Mouse (Mus musculus): ENCODE measurements at regions not wholly inside any gene's neighbourhood (a gene's known extent, or its start where the extent isn't known, plus 50 kb on each side); places are given as distances from the start of the nearest gene placed in this dataset.

DNA sequence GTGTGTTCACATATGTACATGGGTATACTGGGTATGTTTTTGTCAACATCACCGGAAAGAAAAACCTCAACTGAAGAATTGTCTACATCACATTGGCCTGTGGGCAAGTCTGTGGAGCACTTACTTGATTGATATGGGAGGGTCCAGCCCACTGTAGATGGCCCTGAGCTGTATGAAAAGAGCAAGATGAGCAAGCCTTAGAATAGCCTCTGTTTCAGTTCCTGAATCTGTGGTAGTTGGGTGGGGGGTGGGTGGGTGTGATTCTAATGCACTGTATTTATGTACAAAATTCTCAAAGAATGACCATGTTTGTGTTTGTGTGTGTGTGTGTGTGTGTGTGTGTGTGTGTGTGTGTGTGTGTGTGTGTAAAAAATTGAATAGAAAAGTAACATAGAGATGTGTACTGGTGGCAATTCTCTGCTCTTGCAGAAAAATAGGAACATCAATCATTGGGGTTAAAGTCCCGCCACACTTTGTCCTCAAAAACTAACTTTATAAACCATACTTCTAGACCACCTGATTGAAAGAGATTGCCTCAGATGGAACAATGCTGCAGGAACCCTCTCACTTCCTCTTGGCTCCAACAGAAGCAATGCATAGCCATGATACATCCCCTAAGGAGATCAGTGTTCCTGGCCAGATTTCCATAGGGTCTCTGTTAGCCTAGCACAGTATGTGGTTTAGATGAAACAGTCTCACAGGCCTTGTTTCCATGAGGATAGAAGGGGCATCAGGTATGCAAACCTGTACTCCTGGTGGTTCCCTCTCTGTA is 484.3 kb upstream of the Gcfc2 start:
- DNase-seq (ENCODE audit: low spot score) (no peak), ATAC-seq (ENCODE audit: low FRiP score, low read depth) (no peak)
- no peak overlapping the region for H3K27ac ChIP-seq (replicated peaks; ENCODE audit: low read depth, low read length)
- no peaks in the 10 kb centered on the region for H3K4me1 ChIP-seq (ENCODE audit: control insufficient read depth, insufficient read depth, low read length)
- WGBS, result 96% methylated on average over 2 of the region's 2 CpGs
- H3K9me3 ChIP-seq (ENCODE audit: control insufficient read depth, low read length), result no peaks in the 10 kb centered on the region
- no peak overlapping the region for H3K4me2 ChIP-seq (replicated peaks; ENCODE audit: low read depth, low read length, severe bottlenecking)
- H3K9ac ChIP-seq (ENCODE audit: low read depth, low read length, severe bottlenecking), result no peak overlapping the region
- no peaks in the 10 kb centered on the region for H3K27me3 ChIP-seq (ENCODE audit: control insufficient read depth, insufficient read depth, low read length)
- H3K36me3 ChIP-seq (ENCODE audit: control insufficient read depth, insufficient read depth, low read length), result no peaks in the 10 kb centered on the region
- H3K4me3 ChIP-seq (replicated peaks; ENCODE audit: low read length), result no peak overlapping the region
- TF ChIP-seq POLR2A (IDR thresholded peaks at IDR 0.05; ENCODE audit: borderline replicate concordance, extremely low read depth, insufficient read depth, insufficient read length), result no peak

GRCm38 (mm10) chr6:81441396-81441795 is 482.1 kb upstream of the Gcfc2 start:
- no peak for TF ChIP-seq POLR2A (IDR thresholded peaks at IDR 0.05; ENCODE audit: borderline replicate concordance, extremely low read depth, insufficient read depth, insufficient read length)
- Histone ChIP-seq H3K4me1 (ENCODE audit: control insufficient read depth, insufficient read depth, low read length) (no peaks in the 10 kb centered on the region), H3K27ac (replicated peaks; ENCODE audit: low read depth, low read length) (no peak overlapping the region), H3K9ac (ENCODE audit: low read depth, low read length, severe bottlenecking) (no peak overlapping the region), H3K4me3 (replicated peaks; ENCODE audit: low read length) (no peak overlapping the region), H3K9me3 (ENCODE audit: control insufficient read depth, low read length) (no peaks in the 10 kb centered on the region), H3K27me3 (ENCODE audit: control insufficient read depth, insufficient read depth, low read length) (no peaks in the 10 kb centered on the region), H3K4me2 (replicated peaks; ENCODE audit: low read depth, low read length, severe bottlenecking) (no peak overlapping the region), H3K36me3 (ENCODE audit: control insufficient read depth, insufficient read depth, low read length) (no peaks in the 10 kb centered on the region)
- DNase-seq (ENCODE audit: low spot score), result no peak
- ATAC-seq (ENCODE audit: low FRiP score, low read depth), result no peak

DNA sequence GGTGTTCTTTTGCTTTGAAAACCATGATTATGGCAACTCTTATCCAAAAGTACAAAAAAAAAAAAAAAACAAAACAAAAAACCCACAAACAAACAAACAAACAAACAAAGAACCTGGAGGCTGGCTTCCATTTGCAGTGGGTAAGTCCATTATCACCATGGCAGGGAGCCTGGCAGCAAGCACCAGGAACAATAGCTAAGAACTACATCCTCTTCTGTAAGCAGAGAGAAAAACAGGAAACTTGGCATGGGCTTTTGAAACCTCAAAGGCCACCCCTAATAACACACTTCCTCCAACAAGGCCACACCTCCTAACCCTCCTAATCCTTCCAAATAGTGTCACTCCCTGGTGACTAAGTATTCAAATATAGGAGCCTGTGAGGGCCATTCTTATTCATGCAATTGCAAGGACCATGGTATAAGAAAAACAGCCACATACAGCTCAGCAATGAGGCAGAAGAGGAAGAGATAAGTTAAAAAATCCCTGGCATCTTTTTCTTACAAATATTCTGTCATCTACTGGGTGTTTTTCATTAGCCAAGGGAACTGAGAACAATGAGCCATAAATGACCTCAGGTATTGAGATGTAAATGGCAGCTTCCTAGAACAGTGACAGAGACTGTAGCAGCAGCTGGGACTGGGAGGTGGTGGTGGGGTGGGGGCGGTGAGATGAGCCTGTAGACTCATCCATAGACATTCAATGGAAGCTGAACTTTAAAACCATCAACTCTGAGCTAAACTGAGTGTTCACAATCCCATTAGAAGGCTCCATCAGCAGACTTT is 477.3 kb upstream of the Gcfc2 start:
- Histone ChIP-seq H3K4me2 (replicated peaks; ENCODE audit: low read depth, low read length, severe bottlenecking) (no peak overlapping the region), H3K4me1 (ENCODE audit: control insufficient read depth, insufficient read depth, low read length) (no peaks in the 10 kb centered on the region), H3K9me3 (ENCODE audit: control insufficient read depth, low read length) (no peaks in the 10 kb centered on the region), H3K27ac (replicated peaks; ENCODE audit: low read depth, low read length) (no peak overlapping the region), H3K27me3 (ENCODE audit: control insufficient read depth, insufficient read depth, low read length) (no peaks in the 10 kb centered on the region), H3K36me3 (ENCODE audit: control insufficient read depth, insufficient read depth, low read length) (no peaks in the 10 kb centered on the region), H3K4me3 (replicated peaks; ENCODE audit: low read length) (no peak overlapping the region), H3K9ac (ENCODE audit: low read depth, low read length, severe bottlenecking) (no peak overlapping the region)
- TF ChIP-seq POLR2A (IDR thresholded peaks at IDR 0.05; ENCODE audit: borderline replicate concordance, extremely low read depth, insufficient read depth, insufficient read length), result no peak
- DNase-seq (ENCODE audit: low spot score), result no peak
- no peak for ATAC-seq (ENCODE audit: low FRiP score, low read depth)
- WGBS, result 88% methylated on average over 1 of the region's 1 CpGs

DNA sequence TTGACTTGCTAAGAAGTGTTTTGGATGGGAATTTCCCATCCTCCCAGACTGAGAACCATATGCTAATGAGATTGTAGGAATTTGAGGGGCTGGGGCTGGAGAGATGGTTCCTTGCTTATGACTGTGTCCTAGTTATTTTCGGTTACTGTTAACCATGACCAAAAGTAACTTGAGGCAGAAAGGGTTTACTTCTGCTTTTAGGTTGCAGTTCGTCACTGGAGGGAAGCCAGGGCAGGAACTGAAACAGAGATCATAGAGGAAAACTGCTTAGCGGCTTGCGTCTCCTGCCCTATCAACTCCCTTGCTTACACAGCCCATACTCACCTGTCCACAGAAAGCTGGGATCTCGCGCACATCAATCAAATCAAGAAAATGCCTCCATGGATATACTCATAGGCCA is 475.8 kb upstream of the Gcfc2 start:
- no peaks in the 10 kb centered on the region for H3K27me3 ChIP-seq (ENCODE audit: control insufficient read depth, insufficient read depth, low read length)
- H3K4me2 ChIP-seq (replicated peaks; ENCODE audit: low read depth, low read length, severe bottlenecking), result no peak overlapping the region
- no peak for TF ChIP-seq POLR2A (IDR thresholded peaks at IDR 0.05; ENCODE audit: borderline replicate concordance, extremely low read depth, insufficient read depth, insufficient read length)
- H3K4me3 ChIP-seq (replicated peaks; ENCODE audit: low read length), result no peak overlapping the region
- no peak overlapping the region for H3K9ac ChIP-seq (ENCODE audit: low read depth, low read length, severe bottlenecking)
- no peaks in the 10 kb centered on the region for H3K4me1 ChIP-seq (ENCODE audit: control insufficient read depth, insufficient read depth, low read length)
- ATAC-seq (ENCODE audit: low FRiP score, low read depth) (no peak), DNase-seq (ENCODE audit: low spot score) (no peak)
- H3K9me3 ChIP-seq (ENCODE audit: control insufficient read depth, low read length), result no peaks in the 10 kb centered on the region
- no peaks in the 10 kb centered on the region for H3K36me3 ChIP-seq (ENCODE audit: control insufficient read depth, insufficient read depth, low read length)
- no peak overlapping the region for H3K27ac ChIP-seq (replicated peaks; ENCODE audit: low read depth, low read length)
- 95% methylated on average over 6 of the region's 6 CpGs for WGBS

GRCm38 (mm10) chr6:81448366-81448765 is 475.1 kb upstream of the Gcfc2 start:
- Histone ChIP-seq H3K27ac (replicated peaks; ENCODE audit: low read depth, low read length) (no peak overlapping the region), H3K27me3 (ENCODE audit: control insufficient read depth, insufficient read depth, low read length) (no peaks in the 10 kb centered on the region), H3K4me2 (replicated peaks; ENCODE audit: low read depth, low read length, severe bottlenecking) (no peak overlapping the region), H3K4me1 (ENCODE audit: control insufficient read depth, insufficient read depth, low read length) (no peaks in the 10 kb centered on the region), H3K4me3 (replicated peaks; ENCODE audit: low read length) (no peak overlapping the region), H3K9ac (ENCODE audit: low read depth, low read length, severe bottlenecking) (no peak overlapping the region), H3K9me3 (ENCODE audit: control insufficient read depth, low read length) (no peaks in the 10 kb centered on the region), H3K36me3 (ENCODE audit: control insufficient read depth, insufficient read depth, low read length) (no peaks in the 10 kb centered on the region)
- ATAC-seq (ENCODE audit: low FRiP score, low read depth), result no peak
- TF ChIP-seq POLR2A (IDR thresholded peaks at IDR 0.05; ENCODE audit: borderline replicate concordance, extremely low read depth, insufficient read depth, insufficient read length), result no peak
- no peak for DNase-seq (ENCODE audit: low spot score)
- 51% methylated on average over 3 of the region's 3 CpGs for WGBS
